Mouse (Mus musculus) E14TG2a.4 (cell line): ENCODE measurements around the gene Metap1d.

Source experiments
- H3K27me3 ChIP-seq: 2 replicates; pipeline ENCODE4 v1.6.1; 2014; ENCODE audit warnings: low read length, control low read depth; ENCODE audit not compliant: insufficient read depth
- H3K36me3 ChIP-seq: 2 replicates; pipeline ENCODE4 v1.6.1; 2014; ENCODE audit warnings: low read length, control low read depth; ENCODE audit not compliant: insufficient read depth
- H3K4me1 ChIP-seq: replicated peaks from 2 replicates; pipeline ENCODE4 v1.6.1; 2014; ENCODE audit warnings: low read depth, low read length, control low read depth
- H3K4me3 ChIP-seq: replicated peaks from 2 replicates; pipeline ENCODE4 v1.5.1; 2014; ENCODE audit warnings: mild to moderate bottlenecking, low read length
- H3K9me3 ChIP-seq: 2 replicates; pipeline ENCODE4 v1.6.1; 2014; ENCODE audit warnings: low read length, control low read depth
- CTCF ChIP-seq: conservative IDR thresholded peaks from 2 replicates; pipeline ENCODE4 v1.5.1; 2014; ENCODE audit warnings: low read length
- NANOG ChIP-seq: IDR thresholded peaks from 2 replicates; pipeline ENCODE4 v1.6.1; 2014; ENCODE audit warnings: borderline replicate concordance, low read length, mixed read lengths
- POU5F1 ChIP-seq: IDR thresholded peaks from 2 replicates; pipeline ENCODE4 v1.6.1; 2014; ENCODE audit warnings: low read length, borderline replicate concordance

Metap1d gene

DNA sequence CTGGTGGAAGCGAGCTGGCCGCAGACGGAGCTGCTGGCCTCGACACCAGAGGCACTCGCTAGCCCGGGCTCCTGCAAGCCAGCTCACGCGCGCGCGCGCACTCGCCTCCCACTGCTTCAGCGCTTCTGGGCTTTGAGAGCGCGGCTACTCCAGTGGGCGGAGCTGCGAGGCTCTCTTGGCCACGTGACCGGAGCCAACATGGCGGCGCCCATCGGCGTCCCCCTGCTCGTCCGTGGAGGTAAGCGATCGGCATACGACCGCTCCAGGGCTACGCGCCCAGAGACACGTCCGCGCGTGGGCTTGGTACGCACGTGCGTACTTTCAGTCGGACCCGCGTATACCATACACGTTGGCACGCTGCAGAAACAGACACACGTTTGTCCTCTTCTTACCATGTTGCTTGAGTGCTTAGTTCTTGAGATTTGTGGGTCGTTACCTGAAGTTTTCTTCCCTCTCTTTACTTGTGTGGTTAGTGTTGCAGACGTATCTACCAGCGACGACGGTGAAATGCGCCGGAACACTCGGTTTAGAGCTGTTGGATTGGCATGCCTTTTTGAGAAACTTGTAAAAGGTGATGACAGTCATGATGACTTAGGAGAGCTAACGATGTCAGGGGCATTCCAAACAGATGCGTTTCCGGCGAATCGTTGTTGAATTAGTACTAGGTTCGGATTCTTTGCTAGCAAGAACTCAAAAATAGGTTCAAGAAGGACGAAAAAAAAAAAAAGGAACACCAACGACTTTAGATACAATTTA lies at the start of gene Metap1d:
Metap1d (plus strand) TSS at position 116 of the 756 bp plus-strand sequence.
- TF ChIP-seq CTCF, result no peak
- TF ChIP-seq NANOG, result no peak
- TF ChIP-seq POU5F1, result no peak
- H3K36me3 ChIP-seq, result no peaks in the 10 kb centered on the region
- peak within 1 kb of the TSS; percentile 86 for H3K4me3 ChIP-seq
- peaks cover 23% of the 10 kb centered on the region for H3K4me1 ChIP-seq
- peaks cover 22% of the 10 kb centered on the region for H3K27me3 ChIP-seq
- no peaks in the 10 kb centered on the region for H3K9me3 ChIP-seq

DNA sequence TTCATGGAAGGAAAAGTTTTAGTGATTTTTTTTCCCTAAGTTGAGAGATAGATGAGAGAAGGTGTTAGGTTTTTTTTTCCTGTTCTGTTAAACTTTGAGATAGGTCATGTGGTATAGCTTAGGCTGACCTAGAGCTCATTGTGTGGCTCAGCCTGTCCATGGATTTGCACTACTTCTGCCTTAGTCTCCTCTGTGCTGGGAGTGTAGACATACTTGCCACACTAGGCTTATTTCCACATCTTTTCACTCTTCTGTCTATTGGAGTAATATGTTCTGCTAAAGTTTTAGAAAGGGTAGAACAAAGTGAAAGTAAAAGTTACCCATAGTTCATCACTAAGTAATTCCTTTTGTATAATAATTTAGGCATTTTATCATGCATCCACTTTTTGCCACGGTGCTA lies 47.5 kb upstream of the Metap1d start:
- peaks cover 96% of the 10 kb centered on the region for H3K36me3 ChIP-seq
- H3K4me1 ChIP-seq, result peaks cover 32% of the 10 kb centered on the region
- H3K4me3 ChIP-seq, result no peak overlapping the region
- H3K9me3 ChIP-seq, result no peaks in the 10 kb centered on the region
- H3K27me3 ChIP-seq, result no peaks in the 10 kb centered on the region
- TF ChIP-seq CTCF, result no peak
- no peak for TF ChIP-seq NANOG
- TF ChIP-seq POU5F1, result no peak

DNA sequence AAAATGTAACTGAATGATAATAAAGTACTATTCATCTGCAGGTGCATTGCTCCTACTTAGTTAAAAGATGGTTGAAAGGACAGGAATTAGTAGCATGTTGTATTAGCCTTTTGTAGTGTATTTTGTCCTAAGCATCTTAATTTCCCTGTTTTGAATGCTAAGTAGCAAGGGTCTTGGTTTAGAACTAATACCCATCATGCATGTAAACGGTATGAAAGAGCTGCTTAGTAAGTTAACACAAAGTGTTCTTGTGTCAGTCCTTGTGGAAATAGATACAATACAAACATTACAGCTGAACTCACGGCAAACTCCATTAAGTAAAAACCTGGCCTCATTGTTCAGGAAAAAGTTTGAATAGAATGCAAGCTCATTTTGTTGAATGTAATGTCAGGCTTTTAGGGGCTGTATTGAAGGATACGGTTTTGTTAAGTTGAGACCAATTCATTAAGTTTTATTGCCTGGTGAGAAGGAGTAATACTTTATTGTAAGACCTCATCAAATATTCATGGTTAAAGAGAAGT lies 34.3 kb upstream of the Metap1d start:
- TF ChIP-seq NANOG (no peak), CTCF (no peak), POU5F1 (no peak)
- Histone ChIP-seq H3K4me1 (0 out of 2 replicates have a peak, but pooled peaks cover 3% of the 10 kb centered on the region), H3K9me3 (no peaks in the 10 kb centered on the region), H3K27me3 (no peaks in the 10 kb centered on the region), H3K36me3 (peaks cover 96% of the 10 kb centered on the region), H3K4me3 (no peak overlapping the region)

DNA sequence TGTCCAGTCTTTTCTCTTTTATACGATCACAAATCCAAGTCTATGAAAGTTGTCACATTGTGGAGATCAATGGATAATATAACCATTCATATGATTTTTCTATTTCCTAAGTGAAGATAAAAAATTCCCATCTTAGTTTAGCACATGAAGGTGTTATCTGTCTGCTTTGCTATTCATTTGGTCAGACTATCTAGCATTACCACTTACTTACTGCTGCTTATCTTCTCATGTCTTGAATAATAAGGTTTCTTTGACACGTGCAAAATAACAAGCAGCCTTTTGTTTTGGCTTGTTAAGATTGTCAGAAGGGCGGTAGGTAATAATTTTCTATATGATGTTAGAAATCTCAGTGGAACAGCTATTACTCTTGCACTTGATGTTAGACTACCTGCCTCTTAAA lies 33.7 kb upstream of the Metap1d start:
- peaks cover 96% of the 10 kb centered on the region for H3K36me3 ChIP-seq
- H3K9me3 ChIP-seq, result no peaks in the 10 kb centered on the region
- no peak overlapping the region for H3K4me3 ChIP-seq
- TF ChIP-seq NANOG, result no peak
- no peak for TF ChIP-seq POU5F1
- TF ChIP-seq CTCF, result no peak
- H3K4me1 ChIP-seq, result 0 out of 2 replicates have a peak, but pooled peaks cover 3% of the 10 kb centered on the region
- H3K27me3 ChIP-seq, result no peaks in the 10 kb centered on the region

DNA sequence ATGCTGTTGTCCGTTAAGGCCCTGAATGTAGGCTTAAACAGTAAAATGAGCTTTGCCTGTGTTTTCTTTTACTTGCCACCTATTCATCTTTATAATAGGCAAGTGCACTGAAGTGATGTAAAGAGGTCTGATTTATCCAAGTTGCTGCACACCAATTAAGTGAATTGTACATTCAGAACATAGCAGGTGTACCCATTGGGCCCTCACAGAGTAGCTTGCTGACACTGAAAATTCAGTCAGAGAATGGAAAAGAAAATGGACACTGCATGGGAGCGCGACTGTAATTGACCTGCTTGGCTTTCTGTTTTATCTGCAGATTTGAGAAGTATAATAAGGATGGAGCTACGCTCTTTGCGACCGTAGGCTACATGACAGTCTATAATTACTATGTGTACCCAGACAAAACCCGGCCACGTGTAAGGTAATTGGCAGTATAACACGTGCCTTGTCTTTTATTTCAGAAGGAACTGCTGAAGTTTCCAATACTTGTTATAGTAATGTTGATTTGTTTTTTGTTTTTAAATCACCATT lies 32.1 kb upstream of the Metap1d start:
- Histone ChIP-seq H3K36me3 (peaks cover 92% of the 10 kb centered on the region), H3K9me3 (no peaks in the 10 kb centered on the region), H3K4me1 (0 out of 2 replicates have a peak, but pooled peaks cover 3% of the 10 kb centered on the region), H3K4me3 (no peak overlapping the region), H3K27me3 (no peaks in the 10 kb centered on the region)
- TF ChIP-seq CTCF, result no peak

DNA sequence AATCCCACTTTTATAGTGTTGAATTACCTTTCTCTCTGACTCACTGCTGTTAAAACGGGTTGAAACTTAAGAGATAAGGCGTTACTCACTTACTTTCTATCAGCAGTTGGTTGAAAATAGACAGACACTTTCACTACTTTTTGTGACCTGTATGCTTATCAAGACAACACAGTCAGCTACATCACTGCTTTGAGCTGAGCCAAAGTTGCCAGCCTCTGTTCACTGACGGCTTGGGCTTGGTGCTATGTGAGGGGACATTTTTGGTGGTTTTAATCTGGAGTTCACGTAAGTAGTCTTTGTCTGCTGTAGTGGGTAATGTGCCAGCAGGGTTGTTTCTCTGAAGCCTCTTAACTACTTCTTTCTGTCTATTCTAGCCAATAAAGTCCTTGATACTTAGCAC lies 28.5 kb upstream of the Metap1d start:
- Histone ChIP-seq H3K27me3 (no peaks in the 10 kb centered on the region), H3K4me3 (no peak overlapping the region), H3K4me1 (no peaks in the 10 kb centered on the region), H3K9me3 (no peaks in the 10 kb centered on the region), H3K36me3 (peaks cover 92% of the 10 kb centered on the region)
- TF ChIP-seq POU5F1 (no peak), CTCF (no peak), NANOG (no peak)

DNA sequence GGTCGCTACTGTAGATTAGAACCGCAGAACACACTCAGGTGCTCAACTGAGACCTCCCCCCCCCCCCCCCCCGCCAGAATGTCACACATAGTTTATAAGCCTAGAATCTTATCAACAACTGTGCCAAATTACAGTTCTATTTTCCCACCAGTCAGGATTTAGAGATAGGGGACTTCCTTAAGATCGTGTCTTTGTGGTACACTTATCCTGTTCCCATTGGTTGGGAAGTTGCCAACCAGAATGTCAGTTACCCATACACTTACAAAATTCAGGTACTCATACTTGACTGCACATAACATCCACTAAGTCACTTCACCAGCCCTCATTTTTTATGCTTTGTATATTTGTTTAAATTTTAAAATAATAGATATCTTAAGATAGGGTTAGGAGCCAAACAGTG lies 17.6 kb upstream of the Metap1d start:
- no peak for TF ChIP-seq CTCF
- no peak for TF ChIP-seq POU5F1
- no peak for TF ChIP-seq NANOG
- no peaks in the 10 kb centered on the region for H3K9me3 ChIP-seq
- no peaks in the 10 kb centered on the region for H3K4me1 ChIP-seq
- H3K27me3 ChIP-seq, result no peaks in the 10 kb centered on the region
- peaks cover 91% of the 10 kb centered on the region for H3K36me3 ChIP-seq
- no peak overlapping the region for H3K4me3 ChIP-seq

DNA sequence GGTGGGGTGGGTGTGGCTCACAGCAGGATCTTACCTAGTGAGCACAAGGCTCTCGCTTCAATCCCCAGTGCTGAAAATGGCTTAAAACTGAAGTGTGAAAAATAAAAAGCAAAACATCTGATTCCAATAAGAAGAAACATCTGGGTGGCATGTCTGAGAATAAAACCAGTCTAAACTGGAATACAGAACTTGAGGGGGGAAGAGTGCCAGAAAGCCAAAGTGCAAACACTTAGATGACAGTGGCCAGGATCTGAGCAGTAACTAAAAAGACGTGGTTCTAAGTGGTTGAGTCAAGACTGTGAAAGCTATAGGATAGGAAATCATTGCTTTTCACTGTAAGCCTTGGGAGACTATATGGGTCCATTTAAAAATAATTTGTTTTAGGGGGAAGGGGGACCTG lies 9.7 kb upstream of the Metap1d start:
- Histone ChIP-seq H3K4me1 (peaks cover 14% of the 10 kb centered on the region), H3K4me3 (no peak overlapping the region), H3K9me3 (no peaks in the 10 kb centered on the region), H3K36me3 (peaks cover 36% of the 10 kb centered on the region), H3K27me3 (peaks cover 17% of the 10 kb centered on the region)
- TF ChIP-seq POU5F1, result no peak
- no peak for TF ChIP-seq CTCF
- no peak for TF ChIP-seq NANOG
